Mouse (Mus musculus) monocyte, adult 2 months (primary cell): ENCODE measurements around the gene Mb21d2.

ENCODE experiments used
- DNase-seq, 2 experiments: peaks; one replicate each; pipeline ENCODE4 v3.0.0; 2022; ENCODE audit warnings: low spot score in 2 of 2, low read depth in 1 of 2

Mb21d2 gene

DNA sequence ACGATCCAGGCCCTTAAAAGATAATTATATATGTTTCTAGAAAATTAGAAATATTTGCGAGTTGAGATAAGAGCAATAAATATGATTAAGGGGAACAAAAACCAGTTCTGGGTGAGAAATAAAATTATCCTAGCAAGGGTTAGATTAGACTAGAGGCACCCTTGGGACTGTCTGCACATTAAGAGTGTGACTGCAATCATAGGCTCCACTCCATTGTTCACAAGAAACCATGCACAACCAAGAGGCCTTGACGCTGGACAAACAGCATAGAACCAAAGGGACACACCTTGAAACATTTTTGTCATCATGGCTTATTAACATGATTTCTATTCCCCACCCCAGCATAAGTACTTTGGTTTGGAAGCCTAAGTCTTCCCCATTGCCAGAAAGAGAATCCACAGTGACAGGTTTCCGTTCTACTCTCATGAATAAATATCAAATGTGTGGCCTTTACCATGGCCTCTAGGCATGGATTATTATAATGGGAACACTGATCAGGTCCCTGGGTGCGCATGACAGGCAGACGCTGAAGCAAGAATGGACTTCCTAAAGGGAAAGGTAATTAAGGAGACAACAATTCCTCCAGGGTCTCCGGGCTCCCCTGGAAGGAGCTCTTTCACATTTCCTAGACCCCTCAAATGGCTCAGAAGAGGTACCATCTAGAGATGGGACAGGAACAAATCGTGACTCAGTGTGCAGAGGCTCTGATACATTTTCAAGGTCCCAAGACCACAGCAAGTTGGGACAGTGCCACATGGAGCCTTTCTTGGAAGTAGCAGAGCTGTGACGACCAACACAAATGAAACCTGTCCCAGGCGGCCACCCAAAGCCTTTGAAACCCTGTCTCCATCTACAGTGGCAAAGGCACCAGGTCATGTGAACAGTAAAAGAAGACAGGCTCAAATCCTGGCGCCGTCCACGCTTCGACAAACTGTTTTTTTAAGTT is 26.6 kb downstream of the Mb21d2 start:
- DNase-seq: no peak

- no peak for DNase-seq
Measured at GRCm38 (mm10) chr16:28899161-28899540, 30.3 kb downstream of the Mb21d2 start.

GRCm38 (mm10) chr16:28898509-28899160 is 30.8 kb downstream of the Mb21d2 start:
- no peak for DNase-seq

DNA sequence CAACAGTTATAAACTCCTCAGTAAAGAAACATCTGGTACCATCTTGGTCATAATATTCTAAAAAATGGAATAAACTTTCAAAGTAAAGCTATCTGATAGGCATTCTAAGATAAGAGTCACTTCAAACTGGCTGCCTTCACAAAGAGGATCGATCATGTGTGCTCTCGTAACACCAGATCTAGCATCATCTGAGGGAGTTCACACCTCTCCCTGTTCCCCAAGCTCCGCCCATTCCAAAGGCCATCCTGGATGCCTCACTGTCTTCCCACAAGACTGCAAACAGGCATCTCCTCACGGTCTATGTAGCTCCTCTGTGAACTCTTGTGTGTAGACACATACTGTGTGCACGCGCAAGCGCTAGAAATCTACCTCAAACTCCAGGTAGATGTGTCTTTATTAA is 32.9 kb downstream of the Mb21d2 start:
- no peak for DNase-seq

DNA sequence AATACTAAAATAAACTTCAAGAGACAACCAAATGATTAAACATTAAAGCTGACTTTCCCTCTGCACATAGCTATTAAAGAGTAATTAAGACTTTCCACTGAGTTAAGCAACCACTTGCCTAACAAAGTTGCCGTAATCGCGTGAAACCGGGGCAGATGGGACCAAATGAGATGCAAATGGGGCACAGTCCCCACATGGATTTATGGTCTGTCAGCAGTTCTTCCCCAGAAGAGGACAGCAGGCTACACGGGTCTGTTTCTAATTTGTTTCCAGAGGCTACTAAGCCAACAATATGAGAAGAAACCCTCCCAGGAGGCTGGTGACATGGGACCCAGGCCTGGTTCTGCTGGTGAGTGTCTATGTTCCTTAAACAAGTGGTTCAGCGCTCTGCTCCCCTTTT is 34.6 kb downstream of the Mb21d2 start:
- DNase-seq: no peak

DNA sequence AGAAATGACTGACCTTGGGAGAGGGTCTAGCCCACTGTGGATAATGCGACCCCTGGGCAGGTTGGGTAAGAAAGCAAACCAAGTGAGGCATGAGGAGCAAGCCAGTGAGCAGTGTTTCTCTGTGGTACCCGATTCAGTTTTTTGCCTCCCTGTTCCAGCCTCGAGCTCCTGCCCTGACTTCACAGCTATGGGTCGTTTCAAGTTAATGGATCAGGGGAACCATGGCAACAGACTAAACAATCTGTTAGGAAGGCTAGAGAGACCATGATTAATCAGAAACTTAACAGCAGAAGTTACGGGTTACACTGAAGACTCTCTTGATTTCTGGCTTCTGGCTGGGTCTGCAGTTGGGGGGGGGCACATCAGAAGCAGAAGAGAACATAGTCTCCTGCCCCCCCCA is 36.2 kb downstream of the Mb21d2 start:
- no peak for DNase-seq

GRCm38 (mm10) chr16:28886201-28886745 is 43.2 kb downstream of the Mb21d2 start:
- no peak for DNase-seq

- DNase-seq: no peak
Measured at GRCm38 (mm10) chr16:28885474-28885873, 44.0 kb downstream of the Mb21d2 start.

DNA sequence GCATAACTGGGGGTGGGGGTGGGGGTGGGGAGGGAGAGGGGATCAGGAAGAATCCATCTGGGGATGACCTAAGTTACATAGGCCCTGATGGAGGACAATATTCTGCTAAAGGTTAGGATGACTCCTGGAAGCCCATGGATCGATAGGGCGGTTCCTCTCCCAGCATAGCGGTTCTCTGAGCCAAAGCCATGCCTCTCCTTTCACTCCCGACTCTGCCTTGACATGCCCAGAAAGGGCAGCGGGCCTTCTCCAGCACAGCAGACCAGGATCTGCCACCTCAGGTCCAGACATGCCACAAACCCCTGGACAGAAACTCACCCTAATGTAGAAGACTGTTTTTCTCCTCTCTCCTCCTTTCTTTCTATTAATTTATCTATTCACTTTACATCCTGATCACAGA is 44.8 kb downstream of the Mb21d2 start:
- no peak for DNase-seq

DNA sequence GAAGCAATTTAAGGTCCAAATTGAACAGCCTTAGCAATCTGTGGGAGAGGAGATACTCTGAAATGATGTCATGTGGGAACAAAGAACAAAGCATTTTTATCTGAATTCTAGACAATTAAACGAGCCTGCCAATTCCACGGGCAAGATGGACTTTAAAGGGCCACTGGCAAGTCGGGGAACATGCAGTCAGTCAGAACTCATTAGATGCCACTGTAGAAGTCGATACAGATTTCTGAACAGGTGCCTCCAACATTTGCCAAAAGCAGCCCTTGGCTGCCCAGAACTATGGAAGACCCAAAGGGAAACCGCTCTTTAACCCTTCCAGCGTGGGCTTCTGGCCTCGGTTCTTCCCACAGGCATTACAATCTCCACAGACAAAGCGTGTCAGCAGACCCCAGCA is 45.8 kb downstream of the Mb21d2 start:
- no peak for DNase-seq

DNA sequence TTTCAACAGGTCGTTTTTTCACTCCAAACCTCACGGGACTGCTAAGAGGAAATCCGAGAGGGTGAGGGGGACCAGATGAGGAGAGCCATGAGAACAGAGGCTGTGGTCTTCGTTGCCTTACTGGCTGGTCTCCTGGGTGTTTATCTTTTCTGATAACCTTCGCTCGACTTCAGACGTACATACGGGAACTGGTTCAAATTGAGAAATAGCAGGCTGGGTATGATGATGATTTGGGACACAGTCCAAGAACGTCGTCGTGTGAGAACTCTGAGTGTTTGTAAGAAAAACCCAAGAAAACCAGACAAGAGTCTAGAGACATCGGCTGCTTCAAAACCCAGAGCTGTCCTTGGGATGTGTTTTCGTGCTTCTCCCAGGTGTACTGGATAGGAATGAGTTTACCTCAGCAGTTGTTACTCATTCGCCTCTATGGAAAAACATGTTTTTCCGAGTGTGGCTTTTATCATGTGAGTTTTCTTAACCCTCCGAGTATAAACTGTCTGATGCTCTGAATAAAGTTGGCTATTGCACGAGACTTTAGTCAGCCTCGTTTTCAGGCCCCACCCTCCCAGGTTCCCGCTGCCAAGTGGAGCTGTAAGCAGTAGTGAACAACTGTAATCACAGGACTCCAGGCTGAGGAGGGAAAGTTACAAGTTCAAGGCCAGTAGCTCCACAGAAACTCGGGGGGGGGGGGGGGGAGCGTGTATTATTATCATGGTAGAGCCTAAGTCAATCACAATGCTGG is 46.6 kb downstream of the Mb21d2 start:
- DNase-seq: no peak

GRCm38 (mm10) chr16:28881787-28882186 is 47.7 kb downstream of the Mb21d2 start:
- DNase-seq: no peak

DNA sequence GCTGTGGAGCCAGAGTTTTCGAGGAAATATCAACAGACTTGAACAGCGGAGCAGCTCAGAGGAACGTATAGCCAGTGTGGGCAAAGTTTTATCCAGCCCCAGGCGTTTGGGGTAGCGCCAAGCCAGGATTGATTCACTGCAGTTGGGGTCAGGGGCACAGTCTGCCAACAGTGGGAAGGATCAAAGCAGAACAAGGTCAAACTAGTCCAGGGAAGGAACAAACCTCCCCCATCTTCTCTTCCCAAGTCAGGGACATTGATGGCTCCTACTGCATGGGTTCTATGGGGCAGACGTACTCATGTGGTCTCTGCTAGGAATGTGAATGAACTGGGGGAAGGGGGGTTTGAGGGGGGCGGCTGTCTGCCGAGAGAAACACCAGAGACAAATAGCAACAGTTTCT is 48.7 kb downstream of the Mb21d2 start:
- DNase-seq: no peak

DNA sequence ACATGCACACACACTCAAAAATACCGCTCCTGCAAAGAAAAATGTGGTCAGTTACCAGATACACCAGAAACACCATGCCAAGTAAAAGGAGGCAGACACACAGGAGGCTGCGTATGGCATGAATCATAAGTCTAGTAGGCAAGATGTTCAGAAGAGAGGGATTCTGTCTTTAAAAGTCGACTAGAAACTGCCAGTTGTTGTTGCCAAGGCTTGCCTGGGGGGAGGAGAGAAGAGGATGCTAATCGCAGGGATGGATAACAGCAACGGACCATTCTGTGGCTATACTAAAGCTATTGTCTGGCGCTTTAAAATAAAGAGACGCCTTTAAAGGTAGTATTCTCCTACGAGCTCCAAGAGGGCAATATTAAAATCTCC is 49.2 kb downstream of the Mb21d2 start:
- DNase-seq: no peak

- no peak for DNase-seq
Measured at GRCm38 (mm10) chr16:28879636-28880306, 49.7 kb downstream of the Mb21d2 start.

- no peak for DNase-seq
Measured at GRCm38 (mm10) chr16:28877162-28877662, 52.3 kb downstream of the Mb21d2 start.

DNA sequence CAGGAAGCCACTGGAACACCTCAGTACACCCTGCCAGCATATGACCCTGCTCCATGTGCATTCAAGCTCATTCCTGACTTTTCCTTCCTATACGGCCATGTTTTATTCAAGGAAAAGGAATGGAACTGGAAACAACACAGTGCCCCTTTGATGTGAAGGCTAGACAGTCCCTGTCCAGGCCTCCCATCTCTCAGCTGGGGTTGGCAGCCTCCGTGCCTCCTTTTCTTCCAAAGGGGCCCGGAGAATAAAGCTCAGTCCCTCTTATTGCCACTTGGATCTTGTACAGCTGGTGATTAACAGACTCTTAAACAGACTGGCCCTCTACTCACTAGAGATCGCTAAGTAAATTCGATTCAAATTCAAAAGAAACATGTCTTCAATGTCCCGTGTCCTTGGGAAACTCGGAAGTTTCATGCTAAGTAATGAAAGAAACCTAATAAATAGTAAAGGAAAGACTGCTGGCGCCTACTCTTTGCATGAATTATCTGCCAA is 56.0 kb downstream of the Mb21d2 start:
- DNase-seq: no peak

GRCm38 (mm10) chr16:28870860-28871259 is 58.6 kb downstream of the Mb21d2 start:
- no peak for DNase-seq

DNA sequence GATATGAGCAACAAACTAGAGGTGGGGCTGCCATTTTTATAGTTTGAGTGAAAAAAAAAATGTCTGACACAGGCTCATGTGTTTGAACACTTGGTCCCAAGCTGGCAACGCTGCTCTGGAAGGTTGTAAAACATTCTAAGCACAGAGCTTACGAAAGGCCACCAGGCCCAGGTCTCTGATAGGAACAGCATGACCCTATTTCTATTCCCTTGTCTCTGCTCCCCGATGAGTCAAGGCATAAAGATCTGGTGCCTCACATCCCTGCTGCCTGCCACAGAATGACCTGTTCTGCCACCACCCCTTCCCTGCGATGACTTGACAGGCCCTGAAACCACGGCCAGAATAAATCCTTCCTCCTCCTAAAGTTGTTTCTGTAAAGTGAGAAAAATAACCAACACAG is 59.0 kb downstream of the Mb21d2 start:
- DNase-seq: no peak

GRCm38 (mm10) chr16:28868864-28869263 is 60.6 kb downstream of the Mb21d2 start:
- no peak for DNase-seq
